Mouse (Mus musculus) spleen, adult 2 months (tissue): ENCODE results near the gene Wdr1.

Experiments used
- CTCF ChIP-seq: fragments of 200-500 bp; IDR thresholded peaks from 2 replicates; pipeline ENCODE4 v1.5.1; 2011; ENCODE audit warnings: mild to moderate bottlenecking, inconsistent platforms; ENCODE audit not compliant: insufficient read depth, insufficient read length, insufficient replicate concordance; ENCODE audit errors: extremely low read depth
- POLR2A ChIP-seq: fragments of 200-500 bp; IDR thresholded peaks from 2 replicates; pipeline ENCODE4 v1.6.1; 2011; ENCODE audit warnings: low read depth, low read length, inconsistent platforms

DNA sequence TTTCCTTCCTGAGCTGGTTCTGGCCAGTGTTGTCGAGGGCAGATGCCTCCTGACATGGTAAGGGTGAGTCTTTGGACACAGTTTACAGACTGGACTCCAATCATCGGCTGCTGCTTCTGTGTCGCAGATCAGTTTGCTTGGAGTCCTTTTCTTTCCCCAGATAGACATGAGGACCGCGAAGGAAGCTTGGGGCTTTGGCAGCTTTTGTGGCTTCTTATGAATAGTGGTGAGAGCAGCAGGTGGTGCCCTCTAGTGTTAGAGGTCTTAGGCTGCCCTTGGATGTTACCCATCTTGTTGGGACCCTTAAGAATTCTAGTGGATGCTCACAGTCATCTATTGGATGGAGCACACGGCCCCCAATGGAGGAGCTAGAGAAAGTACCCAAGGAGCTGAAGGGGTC, 46.8 kb downstream of the Wdr1 start:
- no peak for TF ChIP-seq CTCF
- no peak for TF ChIP-seq POLR2A
